Mouse (Mus musculus) urinary bladder, adult 18-20 months (tissue): ENCODE measurements around the gene Pes1.
"Not testable (repeated sequence)": the region's sequence is repeated elsewhere in the genome, so short reads cannot be mapped to it uniquely, and the experiment has no call there.

Experiments used
- DNase-seq, 2 experiments: peaks; one replicate each; pipeline ENCODE4 v3.0.0; 2022; ENCODE audit warnings: low spot score in 2 of 2, mixed read lengths in 2 of 2

Pes1 gene

GRCm38 (mm10) chr11:4006462-4006861, 42.7 kb downstream of the Pes1 start:
- no peak for DNase-seq

DNA sequence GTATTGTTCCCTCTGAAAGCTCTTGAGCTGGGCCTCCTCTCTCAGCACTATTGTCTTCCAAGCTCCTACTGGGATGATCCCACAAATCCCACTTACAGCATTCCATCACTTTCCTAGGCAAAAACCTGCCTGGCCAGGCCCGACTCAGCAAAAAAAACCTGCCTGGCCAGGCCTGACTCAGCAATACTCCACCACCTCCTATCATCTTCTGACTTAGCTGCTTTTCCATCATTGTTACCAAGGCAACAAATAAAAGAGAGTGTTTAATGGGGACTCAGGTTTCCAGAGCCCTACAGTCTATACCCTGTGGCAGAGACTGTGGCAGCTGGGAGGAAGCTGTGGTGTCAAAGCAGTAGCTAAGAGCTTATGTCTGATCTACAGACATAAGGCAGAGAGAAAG, 48.8 kb downstream of the Pes1 start:
- DNase-seq: no peak

DNA sequence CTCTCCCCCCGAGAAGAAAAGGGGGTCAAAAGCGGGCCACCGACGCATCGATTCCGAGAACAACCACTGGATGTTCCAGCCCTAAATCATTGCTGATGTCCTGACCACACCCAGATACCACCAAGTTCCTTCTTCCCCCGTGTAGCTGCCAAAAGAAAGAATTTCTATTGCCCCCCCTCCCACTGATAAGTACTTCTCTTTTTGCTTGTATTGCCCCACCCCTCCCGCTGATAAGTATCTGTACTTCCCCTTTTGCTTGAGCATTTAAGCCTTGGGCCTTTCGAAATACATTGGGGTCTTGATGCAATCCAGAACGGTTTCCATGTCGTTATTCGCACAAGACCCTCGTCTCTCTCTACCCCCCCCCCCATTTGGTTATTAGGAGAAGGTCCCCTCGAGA, 52.0 kb downstream of the Pes1 start:
- DNase-seq: not testable (repeated sequence)

DNA sequence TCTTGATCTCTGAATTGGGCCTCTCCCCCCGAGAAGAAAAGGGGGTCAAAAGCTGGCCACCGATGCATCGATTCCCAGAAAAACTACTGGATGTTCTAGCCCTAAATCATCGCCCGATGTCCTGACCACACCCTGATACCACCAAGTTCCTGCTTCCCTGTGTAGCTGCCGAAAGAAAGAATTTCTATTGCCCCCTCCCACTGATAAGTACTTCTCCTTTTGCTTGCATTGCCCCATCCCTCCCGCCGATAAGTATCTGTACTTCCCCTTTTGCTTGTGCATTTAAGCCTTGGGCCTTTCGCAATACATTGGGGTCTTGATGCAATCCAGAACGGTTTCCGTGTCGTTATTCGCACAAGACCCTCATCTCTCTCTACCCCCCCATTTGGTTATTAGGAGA, 58.3 kb downstream of the Pes1 start:
- not testable (repeated sequence) for DNase-seq

DNA sequence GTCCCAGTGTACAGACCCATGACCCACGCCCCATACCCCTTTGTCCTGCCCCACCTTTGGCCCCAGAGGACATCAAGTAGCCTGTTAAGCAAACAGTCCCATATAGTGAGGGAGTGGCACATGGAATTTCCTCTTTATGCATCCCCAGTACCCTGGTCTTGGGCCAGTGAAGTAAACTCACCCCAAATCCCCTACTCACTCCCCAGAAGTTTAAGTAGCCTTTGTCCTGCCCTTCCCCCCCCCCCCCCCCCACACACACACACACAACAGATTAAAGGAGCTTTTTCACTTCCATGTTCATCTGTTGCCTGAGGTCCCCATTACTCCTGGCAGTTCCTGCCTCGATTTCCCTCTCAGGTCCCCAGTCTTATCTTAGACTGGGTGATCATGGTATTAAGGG, 59.5 kb downstream of the Pes1 start:
- DNase-seq: no peak

DNA sequence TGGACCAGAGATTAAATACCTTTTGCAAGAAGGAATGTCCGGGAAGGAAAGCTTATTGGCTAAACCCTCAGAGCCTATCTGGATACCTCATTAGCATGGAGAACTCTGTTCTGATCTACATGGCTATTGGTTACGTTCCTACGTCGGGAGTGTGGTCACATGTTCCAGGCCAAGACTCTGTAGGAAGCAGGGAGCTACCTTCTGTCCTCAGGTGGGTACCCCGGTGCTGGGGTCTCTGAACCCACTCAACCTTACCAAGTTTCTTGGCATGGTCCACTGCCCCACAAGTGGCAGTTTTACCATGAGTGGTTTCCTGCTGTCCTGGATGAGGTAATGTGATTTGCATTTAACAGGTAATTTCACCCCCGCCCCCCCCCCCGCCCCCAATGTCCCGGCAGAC, 63.3 kb downstream of the Pes1 start:
- DNase-seq: no peak

- DNase-seq: no peak
These were observed 64.0 kb downstream of the Pes1 start for GRCm38 (mm10) chr11:4027561-4028334.

GRCm38 (mm10) chr11:4029343-4029742, 65.6 kb downstream of the Pes1 start:
- no peak for DNase-seq
